Mouse (Mus musculus) kidney, embryonic 16.5 days (tissue): ENCODE measurements at regions not wholly inside any gene's neighbourhood (a gene's known extent, or its start where the extent isn't known, plus 50 kb on each side); places are given as distances from the start of the nearest gene placed in this dataset.

Experiments used
- ATAC-seq: fragments of 200-750 bp; cut with Nextera tagmentation; 2 replicates; pipeline ENCODE4 v1.8.0; 2017; ENCODE audit warnings: moderate TSS enrichment; ENCODE audit not compliant: low FRiP score, low TSS enrichment
- H3K27ac ChIP-seq: fragments of 300-500 bp; sonication (generic); 2 replicates; pipeline ENCODE4 v1.5.1; 2014; ENCODE audit warnings: low read length
- H3K27me3 ChIP-seq: fragments of 300-500 bp; sonication (generic); 2 replicates; pipeline ENCODE4 v1.6.1; 2014; ENCODE audit warnings: low read length, control low read depth, mixed read lengths; ENCODE audit not compliant: insufficient read depth
- H3K36me3 ChIP-seq: fragments of 300-500 bp; sonication (generic); 2 replicates; pipeline ENCODE4 v1.6.1; 2014; ENCODE audit warnings: low read length, control low read depth, mixed read lengths; ENCODE audit not compliant: insufficient read depth
- H3K4me1 ChIP-seq: fragments of 300-500 bp; sonication (generic); 2 replicates; pipeline ENCODE4 v1.6.1; 2014; ENCODE audit warnings: low read length, control low read depth, mixed read lengths; ENCODE audit not compliant: insufficient read depth
- H3K4me2 ChIP-seq: fragments of 300-500 bp; sonication (generic); replicated peaks from 2 replicates; pipeline ENCODE4 v1.6.1; 2014; ENCODE audit warnings: low read depth, low read length
- H3K4me3 ChIP-seq: fragments of 300-500 bp; sonication (generic); 2 replicates; pipeline ENCODE4 v1.5.1; 2014; ENCODE audit warnings: mild to moderate bottlenecking, low read length
- H3K9ac ChIP-seq: fragments of 300-500 bp; sonication (generic); replicated peaks from 2 replicates; pipeline ENCODE4 v1.6.1; 2014; ENCODE audit warnings: low read length
- H3K9me3 ChIP-seq: fragments of 300-500 bp; sonication (generic); 2 replicates; pipeline ENCODE4 v1.6.1; 2016; ENCODE audit warnings: low read length, control low read depth
- WGBS: fragments of 180-500 bp; shearing (Covaris S2); extraction: QIAGEN DNeasy Blood & Tissue Kit; methylation state at CpG from one replicate; pipeline ENCODE4 v1.1.7; 2014; 5-methylcytosine and 5-hydroxymethylcytosine counted together

DNA sequence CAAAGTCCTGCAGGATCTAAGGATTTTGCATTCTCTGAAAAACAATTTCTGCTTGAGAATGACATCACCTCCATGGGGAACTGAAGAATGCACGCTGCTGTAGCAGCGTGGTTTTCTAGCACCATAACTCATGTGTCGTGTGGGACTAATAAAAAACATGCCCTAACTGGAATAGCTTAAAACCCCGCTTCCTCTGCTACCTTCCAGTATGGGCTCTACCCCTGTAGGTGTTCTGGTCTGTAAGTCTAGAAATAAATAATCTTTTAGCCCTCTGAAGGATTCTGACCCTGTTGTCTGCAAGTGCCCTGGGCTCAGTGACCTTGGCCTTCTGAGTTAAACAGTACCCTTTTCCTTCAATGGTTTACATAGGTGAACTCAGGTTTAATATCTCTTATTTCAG is 282.8 kb downstream of the Stim2 start:
- Histone ChIP-seq H3K36me3 (no peaks in the 10 kb centered on the region), H3K9me3 (no peaks in the 10 kb centered on the region), H3K4me2 (no peak overlapping the region), H3K9ac (no peak overlapping the region), H3K4me1 (no peaks in the 10 kb centered on the region), H3K4me3 (no peak overlapping the region), H3K27me3 (no peaks in the 10 kb centered on the region), H3K27ac (no peak overlapping the region)
- peak; percentile 95 for ATAC-seq
- WGBS, result 25% methylated on average over 4 of the region's 4 CpGs

DNA sequence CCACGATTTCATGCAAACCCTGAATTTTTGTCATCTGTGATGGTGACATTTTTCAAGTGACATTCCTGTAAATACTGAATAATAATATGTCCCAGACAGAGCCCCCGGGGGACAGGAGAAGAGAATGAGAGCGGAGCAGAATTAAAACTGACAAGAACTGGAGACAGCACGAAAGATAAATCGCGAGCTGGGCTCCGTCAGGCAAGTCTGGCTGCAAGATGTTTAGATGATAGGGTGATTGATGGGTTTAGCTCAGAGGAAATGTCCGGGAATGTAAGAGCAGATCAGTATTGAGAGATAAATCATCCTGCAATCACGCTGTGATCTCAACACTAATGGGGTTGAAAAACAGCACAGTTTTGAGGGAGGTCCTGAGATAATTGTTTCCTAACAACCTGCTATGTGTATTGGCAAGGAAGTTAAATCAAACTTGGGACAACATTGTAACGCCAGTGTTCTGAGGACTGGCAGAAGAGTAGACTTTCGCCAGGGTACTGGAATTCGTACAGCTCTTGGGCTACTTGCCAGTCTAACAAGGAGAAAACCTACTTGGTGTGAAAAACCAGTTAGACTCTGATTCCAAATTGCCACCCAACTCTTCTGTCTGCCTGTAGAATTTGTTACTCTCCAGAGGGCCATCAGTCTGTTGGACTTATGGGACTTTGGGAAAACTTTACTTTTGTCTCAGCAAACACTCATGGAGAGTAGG is 292.2 kb downstream of the Stim2 start:
- Histone ChIP-seq H3K27ac (no peak overlapping the region), H3K9ac (no peak overlapping the region), H3K9me3 (no peaks in the 10 kb centered on the region), H3K4me2 (no peak overlapping the region), H3K36me3 (no peaks in the 10 kb centered on the region), H3K4me1 (peaks cover 3% of the 10 kb centered on the region; the same call in 1 of the 2 replicates), H3K27me3 (no peaks in the 10 kb centered on the region), H3K4me3 (no peak overlapping the region)
- 18% methylated on average over 12 of the region's 12 CpGs for WGBS
- ATAC-seq, result peak; percentile 27; the same call in 1 of the 2 replicates

DNA sequence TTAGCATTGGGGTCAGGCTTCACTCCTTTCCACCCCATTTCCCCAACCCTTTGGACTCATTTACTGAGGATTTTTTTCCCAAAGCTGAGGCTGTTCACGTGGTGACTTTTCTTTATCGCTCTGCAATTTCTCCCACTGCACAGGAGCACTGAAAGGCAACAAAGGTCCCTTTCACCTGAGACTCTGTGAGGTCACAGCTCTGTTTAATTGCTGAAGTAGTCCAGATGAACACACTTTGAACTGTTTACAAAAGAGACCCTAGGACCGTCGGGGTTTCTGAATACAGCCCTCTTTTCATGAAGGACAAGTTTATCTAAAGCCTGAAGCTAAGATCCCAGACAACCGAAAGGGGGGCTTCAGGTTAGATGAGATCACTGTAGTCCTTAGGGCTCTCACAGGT is 293.6 kb downstream of the Stim2 start:
- H3K27me3 ChIP-seq, result no peaks in the 10 kb centered on the region
- no peak overlapping the region for H3K4me2 ChIP-seq
- no peak overlapping the region for H3K4me3 ChIP-seq
- whole genome bisulfite sequencing, result 51% methylated on average over 5 of the region's 5 CpGs
- H3K9ac ChIP-seq, result no peak overlapping the region
- no peaks in the 10 kb centered on the region for H3K9me3 ChIP-seq
- no peak for ATAC-seq
- no peaks in the 10 kb centered on the region for H3K36me3 ChIP-seq
- H3K27ac ChIP-seq, result no peak overlapping the region
- H3K4me1 ChIP-seq, result peaks cover 3% of the 10 kb centered on the region; the same call in 1 of the 2 replicates

DNA sequence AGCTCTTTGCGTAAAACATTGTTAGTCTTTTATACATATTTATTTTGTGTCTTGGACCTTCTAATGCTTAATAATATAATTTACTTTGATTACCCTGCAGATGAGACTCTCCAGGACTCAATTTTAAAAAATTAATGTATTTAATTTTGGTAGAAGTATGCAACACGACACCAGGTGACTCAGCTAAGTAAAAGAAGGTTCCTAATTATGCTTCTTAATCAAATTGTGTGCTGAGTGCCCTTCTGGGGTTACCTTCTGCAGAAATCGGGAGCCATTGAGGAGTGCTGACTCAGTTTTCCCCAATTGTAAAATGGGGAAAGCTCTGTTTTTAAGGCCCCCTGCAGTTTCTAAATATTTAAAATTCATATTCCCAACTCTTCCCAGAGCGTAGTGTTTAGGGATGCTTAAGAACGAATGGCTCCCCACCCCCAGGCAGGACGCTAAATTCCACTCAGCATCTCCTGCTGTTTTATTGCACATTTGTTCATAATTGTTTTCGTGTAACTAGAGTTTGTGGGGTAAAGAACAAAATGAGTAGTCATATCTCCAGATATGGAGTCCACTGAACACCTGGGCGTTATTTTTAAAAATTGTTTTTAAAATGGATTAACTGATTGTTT is 315.5 kb downstream of the Stim2 start:
- no peaks in the 10 kb centered on the region for H3K27me3 ChIP-seq
- H3K9me3 ChIP-seq, result no peaks in the 10 kb centered on the region
- no peak overlapping the region for H3K4me3 ChIP-seq
- ATAC-seq, result no peak
- no peaks in the 10 kb centered on the region for H3K4me1 ChIP-seq
- H3K36me3 ChIP-seq, result no peaks in the 10 kb centered on the region
- WGBS, result 84% methylated on average over 8 of the region's 8 CpGs
- no peak overlapping the region for H3K27ac ChIP-seq
- H3K4me2 ChIP-seq, result no peak overlapping the region
- H3K9ac ChIP-seq, result no peak overlapping the region

DNA sequence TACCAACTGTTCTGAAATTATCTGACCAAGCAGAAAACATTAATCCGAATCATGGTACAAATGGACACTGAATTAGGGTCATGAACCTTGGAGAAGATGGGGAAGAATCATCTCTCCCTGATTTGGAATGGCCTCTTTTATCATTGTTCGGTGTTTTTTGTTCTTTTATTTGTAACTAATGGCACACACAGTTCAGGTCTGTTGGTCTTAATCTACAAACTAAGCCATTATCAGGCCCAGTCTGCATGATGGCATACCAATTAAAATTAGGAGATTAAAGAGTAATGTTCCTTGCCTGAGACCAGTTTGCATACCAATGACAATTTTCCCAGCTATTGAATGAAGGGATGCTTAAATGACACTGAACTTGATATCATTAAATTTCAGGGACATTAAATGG is 332.1 kb downstream of the Stim2 start:
- H3K36me3 ChIP-seq, result no peaks in the 10 kb centered on the region
- 85% methylated on average over 2 of the region's 2 CpGs for WGBS
- no peak for ATAC-seq
- no peaks in the 10 kb centered on the region for H3K27me3 ChIP-seq
- no peak overlapping the region for H3K4me2 ChIP-seq
- H3K9ac ChIP-seq, result no peak overlapping the region
- no peaks in the 10 kb centered on the region for H3K9me3 ChIP-seq
- no peak overlapping the region for H3K27ac ChIP-seq
- no peaks in the 10 kb centered on the region for H3K4me1 ChIP-seq
- H3K4me3 ChIP-seq, result no peak overlapping the region

DNA sequence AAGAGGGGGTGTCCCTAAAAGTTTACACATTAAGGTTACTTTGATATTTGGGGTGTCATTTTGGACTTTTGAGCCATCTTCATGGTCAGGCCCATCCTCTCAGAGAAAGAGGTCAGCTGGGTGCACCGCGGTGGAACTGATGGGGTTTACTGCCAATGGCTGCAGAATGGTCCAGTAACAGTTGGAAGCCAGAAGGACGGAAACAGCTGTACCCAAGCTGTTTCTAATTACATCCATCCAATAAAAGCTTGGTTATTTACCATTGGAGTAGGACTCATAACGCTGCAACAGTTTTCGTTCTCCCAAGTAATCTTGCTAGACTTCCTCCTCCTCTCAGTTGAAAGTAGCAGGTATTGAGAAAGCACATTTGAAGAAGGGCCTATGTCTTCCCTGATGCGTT is 344.7 kb downstream of the Stim2 start:
- Histone ChIP-seq H3K27me3 (no peaks in the 10 kb centered on the region), H3K4me2 (no peak overlapping the region), H3K36me3 (no peaks in the 10 kb centered on the region), H3K9me3 (no peaks in the 10 kb centered on the region), H3K27ac (no peak overlapping the region), H3K4me1 (no peaks in the 10 kb centered on the region), H3K4me3 (no peak overlapping the region), H3K9ac (no peak overlapping the region)
- no peak for ATAC-seq
- WGBS, result 64% methylated on average over 6 of the region's 6 CpGs

DNA sequence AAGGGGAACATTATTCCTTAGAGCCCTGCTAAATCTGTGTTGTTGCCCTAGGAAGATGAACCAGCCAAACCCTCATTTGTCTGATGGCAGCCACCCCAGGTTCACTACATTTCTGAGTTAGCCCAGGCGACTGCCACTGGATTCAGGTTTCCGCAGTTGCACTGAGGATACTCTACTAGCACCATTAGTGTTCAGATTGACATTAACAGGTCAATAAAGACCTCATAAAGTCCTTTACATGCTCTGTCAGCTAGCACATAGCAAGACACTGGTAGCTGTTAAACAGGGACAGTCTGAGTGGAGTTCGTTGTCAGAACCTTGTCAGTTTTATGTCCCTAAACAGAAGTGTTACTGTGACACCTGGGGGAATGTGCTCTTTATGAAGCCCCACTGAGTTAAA is 345.1 kb downstream of the Stim2 start:
- no peaks in the 10 kb centered on the region for H3K9me3 ChIP-seq

DNA sequence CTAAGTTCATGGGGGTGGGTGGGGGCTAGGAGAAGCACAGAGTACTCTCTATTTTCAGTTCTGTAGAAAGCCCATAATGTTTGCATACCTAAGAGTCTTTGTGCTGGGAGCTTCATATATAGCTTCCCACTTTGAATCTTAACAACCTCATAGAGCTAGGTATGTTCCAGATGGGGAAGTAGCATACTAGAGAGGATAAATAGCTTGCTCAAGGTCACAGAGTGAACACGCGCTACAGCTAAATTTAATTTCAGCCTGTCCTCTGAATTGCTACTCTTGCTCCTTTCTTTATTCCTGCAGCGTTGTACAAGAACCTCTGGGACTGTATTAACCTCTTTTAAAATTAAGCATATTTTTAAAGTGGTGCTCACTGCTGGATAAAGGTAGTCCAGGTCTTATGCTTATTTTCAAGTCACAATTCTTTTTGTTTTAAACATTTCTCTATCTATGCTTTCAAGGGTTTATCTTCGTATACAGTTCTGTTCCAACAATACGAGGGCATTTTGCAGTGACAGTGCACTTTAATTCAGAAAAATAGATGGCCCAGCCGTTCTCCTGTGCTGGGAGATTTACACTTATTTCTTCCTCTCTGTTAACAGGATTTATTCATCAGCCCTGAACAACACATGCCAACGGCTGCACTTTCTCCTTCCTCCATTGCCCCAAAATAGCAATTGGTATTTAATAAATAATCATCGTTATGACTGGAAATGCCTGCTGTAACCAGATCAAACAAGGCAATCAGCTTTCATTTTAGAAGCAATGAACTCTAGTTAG is 350.7 kb downstream of the Stim2 start:
- WGBS, result 61% methylated on average over 8 of the region's 8 CpGs
- ATAC-seq, result no peak
- Histone ChIP-seq H3K36me3 (no peaks in the 10 kb centered on the region), H3K4me3 (no peak overlapping the region), H3K27ac (no peak overlapping the region), H3K9ac (no peak overlapping the region), H3K4me1 (no peaks in the 10 kb centered on the region), H3K9me3 (no peaks in the 10 kb centered on the region), H3K27me3 (no peaks in the 10 kb centered on the region), H3K4me2 (no peak overlapping the region)

More for the DNA sequence above, 345.1 kb downstream of the Stim2 start:
- no peak overlapping the region for H3K4me3 ChIP-seq
- 29% methylated on average over 3 of the region's 3 CpGs for WGBS
- no peak overlapping the region for H3K9ac ChIP-seq
- ATAC-seq, result no peak
- H3K27ac ChIP-seq, result no peak overlapping the region
- H3K27me3 ChIP-seq, result no peaks in the 10 kb centered on the region
- H3K4me2 ChIP-seq, result no peak overlapping the region
- H3K4me1 ChIP-seq, result no peaks in the 10 kb centered on the region
- H3K36me3 ChIP-seq, result no peaks in the 10 kb centered on the region

GRCm38 (mm10) chr5:54349775-54350332 is 351.6 kb downstream of the Stim2 start:
- no peak overlapping the region for H3K9ac ChIP-seq
- H3K4me2 ChIP-seq, result no peak overlapping the region
- H3K36me3 ChIP-seq, result no peaks in the 10 kb centered on the region
- 58% methylated on average over 5 of the region's 5 CpGs for WGBS
- no peaks in the 10 kb centered on the region for H3K9me3 ChIP-seq
- no peak for ATAC-seq
- no peaks in the 10 kb centered on the region for H3K27me3 ChIP-seq
- no peak overlapping the region for H3K4me3 ChIP-seq
- no peaks in the 10 kb centered on the region for H3K4me1 ChIP-seq
- H3K27ac ChIP-seq, result no peak overlapping the region
